Mouse (Mus musculus) small intestine, adult 2 months (tissue): ENCODE measurements around the gene Vps37b.

Experiments used
- CTCF ChIP-seq: fragments of 200-500 bp; IDR thresholded peaks from 2 replicates; pipeline ENCODE4 v1.5.1; 2012; ENCODE audit warnings: low read depth, mild to moderate bottlenecking, control low read depth, inconsistent platforms, low read length, moderate library complexity, mixed read lengths; ENCODE audit not compliant: insufficient replicate concordance, insufficient read length; ENCODE audit errors: extremely low read depth
- POLR2A ChIP-seq: fragments of 200-500 bp; IDR thresholded peaks from 2 replicates; pipeline ENCODE4 v1.6.1; 2012; ENCODE audit warnings: low read depth, mild to moderate bottlenecking, control low read depth, inconsistent platforms, low read length, moderate library complexity

GRCm38 (mm10) chr5:124041097-124041496 is 9.0 kb upstream of the Vps37b start:
- TF ChIP-seq CTCF: no peak
- TF ChIP-seq POLR2A: no peak
